Mouse (Mus musculus) small intestine, adult 2 months (tissue): ENCODE data around the gene Glis1.

Source experiments
- CTCF ChIP-seq: fragments of 200-500 bp; IDR thresholded peaks from 2 replicates; pipeline ENCODE4 v1.5.1; 2012; ENCODE audit warnings: low read depth, mild to moderate bottlenecking, control low read depth, inconsistent platforms, low read length, moderate library complexity, mixed read lengths; ENCODE audit not compliant: insufficient replicate concordance, insufficient read length; ENCODE audit errors: extremely low read depth
- POLR2A ChIP-seq: fragments of 200-500 bp; IDR thresholded peaks from 2 replicates; pipeline ENCODE4 v1.6.1; 2012; ENCODE audit warnings: low read depth, mild to moderate bottlenecking, control low read depth, inconsistent platforms, low read length, moderate library complexity

DNA sequence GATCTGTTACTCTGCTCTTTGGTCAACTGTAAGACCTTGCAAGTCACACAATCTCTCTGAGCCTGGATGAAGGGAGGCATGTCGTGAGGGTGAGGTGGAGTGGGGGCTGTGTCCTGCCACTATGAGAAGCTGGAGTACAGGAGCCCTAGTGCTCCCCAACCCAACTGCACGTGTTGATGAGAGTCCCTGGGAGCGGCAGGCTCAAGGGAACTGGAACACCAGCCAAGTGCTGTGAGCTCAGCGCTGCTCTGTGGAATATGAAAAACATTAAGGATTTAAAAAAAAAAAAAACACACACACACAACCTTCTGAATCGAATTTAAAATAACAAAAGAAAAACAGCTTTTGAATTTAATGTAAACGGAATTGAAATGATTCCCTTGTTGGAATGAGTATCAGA, 141.4 kb downstream of the Glis1 start:
- no peak for TF ChIP-seq CTCF
- no peak for TF ChIP-seq POLR2A
